Mouse (Mus musculus): ENCODE measurements around the gene Arcn1. TPM values are rescaled to one million over a fixed set of nuclear protein-coding genes. Genes with fewer than 3 reads are reported as not detected.

The Arcn1 gene
- polyA plus RNA-seq, 1 experiment from 2014 or later, result 113 TPM

DNA sequence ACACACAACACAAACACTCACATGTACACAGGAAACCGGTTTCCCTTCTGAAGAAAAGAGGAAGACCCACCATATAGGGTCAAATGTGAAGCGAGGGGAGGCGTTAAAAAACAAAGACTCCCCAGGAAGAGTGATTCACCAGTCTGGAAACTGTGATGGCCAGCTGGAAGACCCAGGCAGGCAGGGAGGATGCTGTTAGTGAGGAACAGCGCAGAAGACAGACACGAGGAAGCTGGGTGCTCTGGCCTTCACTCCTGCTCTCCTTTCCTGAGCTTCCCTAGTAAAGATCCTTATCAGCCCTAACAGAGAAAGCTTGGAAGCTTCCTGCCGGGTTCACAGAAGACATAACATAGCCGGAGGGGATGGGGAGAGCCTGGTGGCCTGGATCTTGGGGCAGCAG lies 44.6 kb downstream of the Arcn1 start:
- no peak overlapping the region for H3K9ac ChIP-seq (ENCODE audit: low read depth, low read length)
- 44% methylated on average over 7 of the region's 7 CpGs for WGBS
- ATAC-seq, result no peak
- TF ChIP-seq CTCF (IDR thresholded peaks at IDR 0.05; ENCODE audit: low read depth), result no peak
- H3K4me2 ChIP-seq (replicated peaks; ENCODE audit: low read depth), result no peak overlapping the region
- H3K4me1 ChIP-seq (replicated peaks; ENCODE audit: control insufficient read depth, insufficient read depth, low read length), result no peaks in the 10 kb centered on the region
- no peak overlapping the region for H3K4me3 ChIP-seq (ENCODE audit: low read depth, low read length)
- peaks cover 5% of the 10 kb centered on the region; the same call in 1 of the 2 replicates for H3K36me3 ChIP-seq (ENCODE audit: control insufficient read depth, insufficient read depth)
- H3K27ac ChIP-seq (ENCODE audit: low read depth, low read length), result no peak overlapping the region
- H3K9me3 ChIP-seq (ENCODE audit: control insufficient read depth), result no peaks in the 10 kb centered on the region
- H3K27me3 ChIP-seq (replicated peaks; ENCODE audit: control insufficient read depth, insufficient read depth, low read length), result peaks cover 10% of the 10 kb centered on the region; the same call in 1 of the 2 replicates

DNA sequence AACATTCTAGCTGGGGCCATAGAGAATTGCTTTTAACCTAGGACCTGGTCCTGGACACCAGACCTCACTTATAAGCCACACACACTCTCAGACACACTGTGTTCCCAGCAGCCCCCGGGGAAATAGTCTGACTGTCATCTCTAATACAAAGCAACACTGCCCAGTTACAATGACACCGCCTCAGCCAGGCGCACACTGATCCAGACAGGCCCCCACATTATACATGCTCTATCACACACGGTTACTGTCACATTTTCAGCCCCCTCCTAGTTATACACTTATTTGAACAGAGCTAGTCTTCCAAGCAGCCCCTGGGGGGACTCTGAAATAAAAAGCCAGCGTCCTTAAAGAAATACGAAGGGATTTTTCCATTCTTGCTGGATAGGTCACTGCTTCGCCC lies 45.1 kb downstream of the Arcn1 start:
- Histone ChIP-seq H3K36me3 (ENCODE audit: control insufficient read depth, insufficient read depth) (peaks cover 5% of the 10 kb centered on the region; the same call in 1 of the 2 replicates), H3K27ac (ENCODE audit: low read depth, low read length) (no peak overlapping the region), H3K27me3 (replicated peaks; ENCODE audit: control insufficient read depth, insufficient read depth, low read length) (peaks cover 10% of the 10 kb centered on the region; the same call in 1 of the 2 replicates), H3K9me3 (ENCODE audit: control insufficient read depth) (no peaks in the 10 kb centered on the region), H3K4me1 (replicated peaks; ENCODE audit: control insufficient read depth, insufficient read depth, low read length) (no peaks in the 10 kb centered on the region), H3K4me3 (ENCODE audit: low read depth, low read length) (no peak overlapping the region), H3K4me2 (replicated peaks; ENCODE audit: low read depth) (no peak overlapping the region), H3K9ac (ENCODE audit: low read depth, low read length) (no peak overlapping the region)
- ATAC-seq, result no peak
- no peak for TF ChIP-seq CTCF (IDR thresholded peaks at IDR 0.05; ENCODE audit: low read depth)
- WGBS, result 76% methylated on average over 7 of the region's 7 CpGs

DNA sequence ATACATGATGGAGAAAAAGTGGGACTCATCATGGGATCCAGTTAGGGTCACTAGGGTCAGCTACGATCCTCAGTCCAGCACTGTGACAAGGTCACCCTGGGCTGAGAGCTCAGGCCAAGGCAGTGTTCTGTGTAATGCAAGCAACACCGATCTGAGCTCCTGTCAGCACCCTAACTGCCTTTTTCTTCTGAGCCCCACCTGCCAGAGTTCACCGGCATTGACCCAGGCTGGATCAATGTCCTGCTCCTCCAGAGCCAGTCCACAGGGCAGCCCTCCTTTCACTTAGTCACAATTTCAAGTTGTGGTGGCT lies 45.8 kb downstream of the Arcn1 start:
- no peak for ATAC-seq
- H3K4me3 ChIP-seq (ENCODE audit: low read depth, low read length), result no peak overlapping the region
- no peaks in the 10 kb centered on the region for H3K9me3 ChIP-seq (ENCODE audit: control insufficient read depth)
- no peaks in the 10 kb centered on the region for H3K4me1 ChIP-seq (replicated peaks; ENCODE audit: control insufficient read depth, insufficient read depth, low read length)
- 0 out of 2 replicates have a peak overlapping the region, but pooled peaks have one; percentile 24 for H3K9ac ChIP-seq (ENCODE audit: low read depth, low read length)
- peaks cover 9% of the 10 kb centered on the region; the same call in 1 of the 2 replicates for H3K27me3 ChIP-seq (replicated peaks; ENCODE audit: control insufficient read depth, insufficient read depth, low read length)
- no peak overlapping the region for H3K4me2 ChIP-seq (replicated peaks; ENCODE audit: low read depth)
- 80% methylated on average over 3 of the region's 3 CpGs for WGBS
- H3K27ac ChIP-seq (ENCODE audit: low read depth, low read length), result no peak overlapping the region
- H3K36me3 ChIP-seq (ENCODE audit: control insufficient read depth, insufficient read depth), result peaks cover 5% of the 10 kb centered on the region; the same call in 1 of the 2 replicates
- no peak for TF ChIP-seq CTCF (IDR thresholded peaks at IDR 0.05; ENCODE audit: low read depth)

DNA sequence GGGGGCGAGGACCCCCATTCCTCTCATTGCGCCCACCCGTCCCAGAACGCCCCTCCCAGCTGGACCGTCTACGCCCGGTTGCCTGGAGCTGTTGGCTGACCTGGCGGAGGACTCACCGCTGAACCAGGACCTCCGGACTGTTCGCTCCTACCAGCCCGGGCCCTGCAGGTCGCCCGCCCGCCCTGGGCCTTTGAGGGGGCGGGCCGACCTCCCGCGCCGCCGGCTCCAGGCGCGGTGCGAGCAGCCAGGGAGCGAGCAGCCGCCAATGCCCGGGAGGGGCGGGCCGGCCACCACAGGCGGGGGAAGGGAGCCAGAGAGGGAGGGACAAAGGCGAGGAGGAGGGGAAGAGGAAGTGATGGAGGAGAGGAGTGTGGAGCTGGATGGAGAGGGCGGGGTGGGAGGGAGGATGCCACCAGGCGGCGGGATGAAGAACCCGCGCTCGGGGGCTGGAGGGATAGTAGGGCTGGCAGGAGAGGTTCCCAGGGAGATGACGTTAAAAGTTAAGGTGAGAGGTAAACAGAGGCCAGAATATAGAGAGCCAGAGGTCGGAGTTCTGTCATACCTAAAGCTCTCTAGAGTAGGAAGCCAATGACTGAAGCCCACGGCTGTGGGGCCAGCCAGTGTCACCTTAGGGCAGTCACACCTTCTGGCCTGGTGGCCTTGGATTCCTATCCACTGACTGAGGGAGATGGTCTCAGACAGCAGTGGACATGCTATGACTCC lies 46.3 kb downstream of the Arcn1 start:
- Histone ChIP-seq H3K36me3 (ENCODE audit: control insufficient read depth, insufficient read depth) (peaks cover 3% of the 10 kb centered on the region; the same call in 1 of the 2 replicates), H3K27me3 (replicated peaks; ENCODE audit: control insufficient read depth, insufficient read depth, low read length) (peaks cover 7% of the 10 kb centered on the region; the same call in 1 of the 2 replicates), H3K4me1 (replicated peaks; ENCODE audit: control insufficient read depth, insufficient read depth, low read length) (no peaks in the 10 kb centered on the region), H3K4me2 (replicated peaks; ENCODE audit: low read depth) (peak overlapping the region; percentile 78), H3K9me3 (ENCODE audit: control insufficient read depth) (no peaks in the 10 kb centered on the region), H3K4me3 (ENCODE audit: low read depth, low read length) (peak overlapping the region; percentile 44), H3K9ac (ENCODE audit: low read depth, low read length) (peak overlapping the region; percentile 24; the same call in 1 of the 2 replicates), H3K27ac (ENCODE audit: low read depth, low read length) (no peak overlapping the region)
- peak; percentile 50 for ATAC-seq
- WGBS, result under 1% methylated on average over 40 of the region's 40 CpGs
- TF ChIP-seq CTCF (IDR thresholded peaks at IDR 0.05; ENCODE audit: low read depth), result peak; percentile 57

DNA sequence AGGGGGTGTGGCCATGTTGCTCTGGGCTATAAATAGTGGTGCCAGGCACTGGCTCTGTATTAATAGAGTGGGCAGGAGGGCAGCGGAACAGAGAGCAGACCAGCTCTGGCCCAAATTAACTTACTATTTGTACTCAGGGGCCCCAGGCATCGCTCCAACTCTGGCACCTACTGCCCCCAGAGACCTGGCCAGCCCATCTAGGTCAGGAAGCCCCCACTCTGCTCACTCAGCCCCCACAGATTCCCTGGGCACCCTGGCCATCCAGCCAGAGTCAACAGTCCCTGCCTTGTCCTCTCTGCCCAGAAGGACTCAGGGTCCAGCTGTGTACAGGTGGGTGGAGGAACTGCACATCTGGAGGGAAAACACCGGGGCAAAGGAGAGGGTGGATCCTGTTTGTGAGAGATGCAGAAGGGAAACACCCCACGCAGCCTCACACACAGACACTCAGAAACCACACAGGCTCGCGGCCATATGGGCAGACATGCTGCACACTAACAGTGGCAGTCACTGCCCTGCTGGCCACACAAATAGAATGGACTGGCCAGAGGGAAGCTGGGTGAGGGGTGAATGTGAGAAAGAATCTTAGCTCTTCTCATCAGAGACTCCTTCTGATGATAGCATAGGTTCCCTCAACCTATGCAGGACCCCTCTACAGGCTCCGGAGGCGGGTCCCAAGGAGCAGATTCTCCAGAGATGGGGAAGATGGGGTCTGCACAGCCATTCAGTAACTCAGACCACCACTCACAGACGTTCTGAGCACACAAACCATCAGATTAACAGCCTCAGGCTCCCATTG lies 47.1 kb downstream of the Arcn1 start:
- Histone ChIP-seq H3K4me1 (replicated peaks; ENCODE audit: control insufficient read depth, insufficient read depth, low read length) (no peaks in the 10 kb centered on the region), H3K27me3 (replicated peaks; ENCODE audit: control insufficient read depth, insufficient read depth, low read length) (peaks cover 7% of the 10 kb centered on the region; the same call in 1 of the 2 replicates), H3K9ac (ENCODE audit: low read depth, low read length) (peak overlapping the region; percentile 24; the same call in 1 of the 2 replicates), H3K4me3 (ENCODE audit: low read depth, low read length) (peak overlapping the region; percentile 44), H3K36me3 (ENCODE audit: control insufficient read depth, insufficient read depth) (peaks cover 8% of the 10 kb centered on the region), H3K4me2 (replicated peaks; ENCODE audit: low read depth) (peak overlapping the region; percentile 78), H3K27ac (ENCODE audit: low read depth, low read length) (no peak overlapping the region), H3K9me3 (ENCODE audit: control insufficient read depth) (no peaks in the 10 kb centered on the region)
- no peak for TF ChIP-seq CTCF (IDR thresholded peaks at IDR 0.05; ENCODE audit: low read depth)
- 21% methylated on average over 9 of the region's 9 CpGs for WGBS
- ATAC-seq, result no peak

DNA sequence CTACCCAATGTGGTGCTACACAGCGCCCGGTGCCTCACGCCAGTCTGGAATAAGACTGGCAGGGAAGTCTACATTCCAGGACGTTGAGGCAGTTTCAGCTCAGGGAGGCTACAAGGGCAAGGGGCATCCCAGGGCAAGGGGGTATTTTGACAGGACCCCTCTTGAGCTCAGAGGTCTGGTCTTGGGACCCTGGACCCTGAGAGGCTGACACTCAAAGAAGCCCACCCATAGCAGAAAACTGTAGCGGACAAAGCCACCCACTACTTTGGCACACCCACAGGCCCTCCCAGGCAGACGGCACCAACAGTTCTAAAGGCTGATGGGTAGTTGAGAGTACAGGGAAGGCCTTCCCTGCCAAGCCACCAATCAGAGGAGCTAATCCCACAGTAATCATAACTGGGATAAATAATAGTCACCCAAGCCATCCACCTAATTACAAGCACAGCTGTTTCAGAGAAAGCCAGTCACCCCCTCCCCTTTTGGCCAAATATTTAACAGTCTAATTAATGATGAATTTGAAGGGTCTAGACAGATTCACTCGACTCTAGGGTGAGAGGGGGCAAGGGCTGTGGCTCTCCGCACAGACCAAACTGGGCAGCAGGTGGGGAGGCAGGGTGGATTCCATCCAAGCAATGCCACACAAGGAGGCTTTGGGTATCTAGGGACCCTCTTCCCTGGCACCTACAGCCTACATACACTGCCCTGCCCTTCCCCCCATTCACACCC lies 47.9 kb downstream of the Arcn1 start:
- no peak for TF ChIP-seq CTCF (IDR thresholded peaks at IDR 0.05; ENCODE audit: low read depth)
- no peaks in the 10 kb centered on the region for H3K9me3 ChIP-seq (ENCODE audit: control insufficient read depth)
- WGBS, result 81% methylated on average over 8 of the region's 8 CpGs
- H3K4me2 ChIP-seq (replicated peaks; ENCODE audit: low read depth), result no peak overlapping the region
- peaks cover 15% of the 10 kb centered on the region for H3K36me3 ChIP-seq (ENCODE audit: control insufficient read depth, insufficient read depth)
- ATAC-seq, result no peak
- H3K27me3 ChIP-seq (replicated peaks; ENCODE audit: control insufficient read depth, insufficient read depth, low read length), result peaks cover 4% of the 10 kb centered on the region; the same call in 1 of the 2 replicates
- H3K4me3 ChIP-seq (ENCODE audit: low read depth, low read length), result no peak overlapping the region
- no peak overlapping the region for H3K27ac ChIP-seq (ENCODE audit: low read depth, low read length)
- no peaks in the 10 kb centered on the region for H3K4me1 ChIP-seq (replicated peaks; ENCODE audit: control insufficient read depth, insufficient read depth, low read length)
- H3K9ac ChIP-seq (ENCODE audit: low read depth, low read length), result no peak overlapping the region
